Mouse (Mus musculus) hindbrain, embryonic 12.5 days (tissue): ENCODE measurements around the gene Acsl6. TPM values are rescaled to one million over a fixed set of nuclear protein-coding genes. Genes with fewer than 3 reads are reported as not detected.

Experiments
- ATAC-seq: fragments of 200-750 bp; cut with Nextera tagmentation; 2 replicates; pipeline ENCODE4 v1.8.0; 2017; ENCODE audit warnings: moderate TSS enrichment; ENCODE audit not compliant: low FRiP score
- H3K27ac ChIP-seq: fragments of 300-500 bp; sonication (generic); 2 replicates; pipeline ENCODE4 v1.5.1; 2016; ENCODE audit warnings: mild to moderate bottlenecking
- H3K27me3 ChIP-seq: fragments of 300-500 bp; sonication (generic); 2 replicates; pipeline ENCODE4 v1.6.1; 2016; ENCODE audit warnings: mild to moderate bottlenecking
- H3K36me3 ChIP-seq: fragments of 300-500 bp; sonication (generic); 2 replicates; pipeline ENCODE4 v1.6.1; 2016; ENCODE audit warnings: mild to moderate bottlenecking
- H3K4me1 ChIP-seq: fragments of 300-500 bp; sonication (generic); 2 replicates; pipeline ENCODE4 v1.6.1; 2016
- H3K4me2 ChIP-seq: fragments of 300-500 bp; sonication (generic); replicated peaks from 2 replicates; pipeline ENCODE4 v1.6.1; 2016; ENCODE audit warnings: mild to moderate bottlenecking
- H3K4me3 ChIP-seq: fragments of 300-500 bp; sonication (generic); 2 replicates; pipeline ENCODE4 v1.5.1; 2016; ENCODE audit warnings: mild to moderate bottlenecking
- H3K9ac ChIP-seq: fragments of 300-500 bp; sonication (generic); 2 replicates; pipeline ENCODE4 v1.6.1; 2016; ENCODE audit warnings: mild to moderate bottlenecking, moderate library complexity
- H3K9me3 ChIP-seq: fragments of 300-500 bp; sonication (generic); replicated peaks from 2 replicates; pipeline ENCODE4 v1.6.1; 2016; ENCODE audit warnings: mild to moderate bottlenecking
- WGBS: fragments of 180-500 bp; shearing (Covaris S2); methylation state at CpG from one replicate; pipeline ENCODE4 v1.1.7; 2016; 5-methylcytosine and 5-hydroxymethylcytosine counted together
- polyA plus RNA-seq: library from polyadenylated mRNA; unstranded; fragments of >200 nt; fragmentation: Nextera tagmentation; extraction: Ambion mirVana; gene quantifications from 2 replicates; pipeline ENCODE4 v1.2.1, GENCODE M21; 2016

Gene Acsl6
- 23.4 and 30.0 TPM in 2 replicates for polyA plus RNA-seq

DNA sequence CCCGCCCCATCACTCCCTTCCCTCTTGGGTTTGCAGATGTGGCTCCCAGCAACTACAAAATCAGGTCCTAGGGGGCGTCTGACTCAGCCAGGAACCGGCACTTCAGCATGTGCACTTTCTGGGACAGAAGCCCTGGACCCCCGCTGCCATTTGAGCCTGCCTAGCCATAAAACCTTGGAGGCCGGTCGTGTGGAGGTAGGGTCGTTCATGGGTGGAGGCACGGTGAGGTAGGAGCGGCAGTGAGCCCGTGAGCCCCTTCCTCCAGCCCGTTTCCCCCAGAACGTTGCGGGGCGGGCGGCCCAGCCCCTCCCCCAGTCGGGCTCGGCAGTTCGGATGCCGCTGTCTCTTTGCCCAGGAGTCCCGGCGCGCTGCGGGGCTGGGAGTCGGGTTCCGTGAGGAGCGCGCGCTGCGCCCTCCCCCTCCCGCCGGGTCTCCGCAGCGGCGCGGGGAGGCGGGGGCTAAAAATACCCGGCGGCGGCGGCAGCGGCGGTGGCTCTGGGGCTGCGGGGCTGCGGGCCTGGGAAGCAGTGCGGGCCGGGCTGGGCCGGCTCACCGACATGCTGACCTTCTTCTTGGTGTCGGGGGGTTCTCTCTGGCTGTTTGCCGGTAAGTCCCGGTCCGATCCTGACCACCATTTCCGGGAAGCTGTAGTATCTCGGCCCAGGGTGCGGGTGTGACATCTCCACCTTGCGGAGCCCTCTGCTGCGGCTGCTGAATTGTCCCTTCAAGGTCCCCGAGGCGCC, at the start of gene Acsl6:
TSS of gene Acsl6 (plus strand) at position 71 of the 743 bp plus-strand sequence.
- H3K27me3 ChIP-seq = no peaks in the 10 kb centered on the region
- H3K9ac ChIP-seq = peak within 1 kb of the TSS; percentile 81
- H3K4me3 ChIP-seq = peak within 1 kb of the TSS; percentile 70
- peak within 1 kb of the TSS; percentile 89 for H3K27ac ChIP-seq
- peaks cover 19% of the 10 kb centered on the region for H3K4me1 ChIP-seq
- peaks cover 3% of the 10 kb centered on the region; the same call in 1 of the 2 replicates for H3K9me3 ChIP-seq
- ATAC-seq = peak; percentile 78
- H3K4me2 ChIP-seq = peak within 1 kb of the TSS; percentile 73
- H3K36me3 ChIP-seq = no peaks in the 10 kb centered on the region
- under 1% methylated on average over 58 of the region's 59 CpGs for WGBS

DNA sequence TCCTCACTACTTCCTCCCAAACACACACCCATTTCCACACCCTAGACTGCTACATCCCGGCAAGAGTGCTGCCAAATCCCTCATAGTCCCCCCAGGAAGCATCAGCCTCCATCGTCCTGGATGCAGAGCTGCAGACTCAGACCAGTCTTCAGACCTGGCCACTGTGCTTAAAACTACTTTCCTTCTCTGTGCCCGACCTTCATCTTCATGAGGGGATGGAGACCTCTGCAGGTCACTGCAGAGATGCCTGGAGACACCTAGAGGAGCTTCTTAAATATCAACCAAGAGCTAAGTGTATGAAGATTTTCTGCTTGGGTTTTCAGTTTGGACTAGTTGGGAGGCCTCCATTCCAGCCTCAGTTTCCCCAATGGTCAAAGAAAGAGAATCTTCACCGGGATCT, 49.5 kb upstream of the Acsl6 start:
- no peak overlapping the region for H3K4me3 ChIP-seq
- H3K4me2 ChIP-seq = no peak overlapping the region
- no peaks in the 10 kb centered on the region for H3K9me3 ChIP-seq
- no peak overlapping the region for H3K27ac ChIP-seq
- no peaks in the 10 kb centered on the region for H3K4me1 ChIP-seq
- no peaks in the 10 kb centered on the region for H3K36me3 ChIP-seq
- no peaks in the 10 kb centered on the region for H3K27me3 ChIP-seq
- no peak for ATAC-seq
- H3K9ac ChIP-seq = no peak overlapping the region
- WGBS = 59% methylated on average over 4 of the region's 4 CpGs

DNA sequence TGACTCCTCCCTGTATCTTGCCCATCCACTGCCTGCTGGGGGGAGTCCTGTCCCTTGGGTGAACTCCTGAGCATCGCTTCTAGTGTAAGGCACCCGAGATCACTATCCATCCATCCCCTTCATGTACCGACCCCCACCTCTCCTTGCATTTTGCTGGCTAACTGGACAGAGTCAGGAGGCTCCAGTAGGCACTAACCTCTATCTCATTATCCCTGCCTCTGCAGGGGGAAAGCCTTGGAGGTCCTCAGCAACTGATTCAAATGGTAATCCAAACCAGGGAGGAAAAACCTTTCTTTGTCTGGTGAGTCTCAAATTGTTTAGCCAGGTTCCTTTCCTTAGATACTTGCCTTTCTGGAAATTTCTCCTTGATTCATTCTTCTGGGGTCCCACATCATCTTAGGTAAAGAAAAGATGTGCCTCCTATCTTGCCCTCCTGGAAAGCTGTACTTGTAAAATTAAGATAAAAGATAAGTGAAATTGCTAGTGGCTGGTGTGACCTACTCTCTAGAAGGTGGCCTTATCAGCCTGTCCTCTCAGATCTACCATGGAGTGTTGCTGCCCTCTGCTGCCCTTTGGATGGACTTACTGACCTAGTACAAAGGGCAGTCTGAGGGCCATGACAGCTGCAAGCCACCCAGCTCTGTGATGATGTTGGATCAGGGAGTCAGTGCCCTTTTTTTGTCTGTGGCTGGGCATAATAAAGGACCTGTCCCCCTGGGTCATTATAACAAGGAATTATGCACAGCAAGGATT, 46.8 kb upstream of the Acsl6 start:
- Histone ChIP-seq H3K9ac (no peak overlapping the region), H3K36me3 (no peaks in the 10 kb centered on the region), H3K4me2 (no peak overlapping the region), H3K9me3 (no peaks in the 10 kb centered on the region), H3K4me3 (no peak overlapping the region), H3K27me3 (no peaks in the 10 kb centered on the region), H3K4me1 (no peaks in the 10 kb centered on the region), H3K27ac (no peak overlapping the region)
- peak; percentile 83 for ATAC-seq
- 61% methylated on average over 3 of the region's 3 CpGs for WGBS

DNA sequence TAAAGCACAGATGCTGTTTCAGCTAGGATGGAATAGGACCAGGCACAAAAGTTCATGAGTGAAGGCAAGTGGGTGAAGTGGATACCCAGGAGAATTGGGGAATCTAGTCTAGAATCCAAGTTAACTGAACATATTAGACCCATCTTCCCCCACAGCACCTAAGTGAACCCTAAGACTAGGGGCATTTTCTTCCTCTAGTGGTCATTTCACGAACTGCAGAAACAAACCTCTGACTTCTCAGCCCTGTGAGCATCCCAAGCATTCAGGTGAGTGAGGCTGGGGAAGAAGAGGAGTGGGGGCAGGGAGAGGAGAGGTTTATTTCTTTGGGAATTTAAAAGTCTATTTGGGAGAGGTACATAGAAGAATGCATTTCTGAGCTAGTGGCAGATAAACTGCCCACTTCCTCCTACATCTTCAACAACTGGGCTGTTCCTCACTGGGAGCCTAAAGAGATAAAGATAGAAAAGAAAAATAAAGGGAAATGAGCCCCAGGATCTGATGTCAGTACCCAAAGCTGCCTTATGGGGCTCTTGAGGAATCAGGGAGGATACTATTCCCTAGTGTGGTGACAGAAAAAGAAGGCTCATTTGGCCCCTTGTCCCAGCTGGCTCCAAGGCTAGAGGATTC, 40.1 kb upstream of the Acsl6 start:
- H3K4me3 ChIP-seq = no peak overlapping the region
- 16% methylated on average over 1 of the region's 1 CpGs for WGBS
- no peak overlapping the region for H3K4me2 ChIP-seq
- ATAC-seq = no peak
- H3K27ac ChIP-seq = no peak overlapping the region
- H3K36me3 ChIP-seq = no peaks in the 10 kb centered on the region
- no peaks in the 10 kb centered on the region for H3K9me3 ChIP-seq
- H3K4me1 ChIP-seq = no peaks in the 10 kb centered on the region
- no peak overlapping the region for H3K9ac ChIP-seq
- H3K27me3 ChIP-seq = no peaks in the 10 kb centered on the region

DNA sequence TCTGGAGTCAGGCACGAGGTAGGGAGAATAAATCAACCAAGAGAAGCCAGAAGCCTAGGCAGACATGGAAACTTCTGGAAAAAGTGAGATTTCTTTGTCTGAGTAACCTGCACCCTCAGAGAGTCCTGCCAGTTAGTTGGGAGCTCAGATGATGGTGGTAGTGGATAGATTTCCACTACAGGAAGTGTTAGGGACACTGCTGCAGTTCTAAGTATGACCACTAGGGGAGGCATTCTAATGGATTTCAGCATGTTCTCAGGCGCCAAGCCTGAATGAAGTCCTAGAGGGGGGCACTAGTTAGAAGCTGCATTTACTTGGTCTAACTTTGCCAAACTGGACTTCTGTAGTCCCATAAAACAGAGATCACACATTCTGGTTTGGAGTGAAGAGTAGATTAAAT, 39.1 kb upstream of the Acsl6 start:
- Histone ChIP-seq H3K9me3 (no peaks in the 10 kb centered on the region), H3K27me3 (no peaks in the 10 kb centered on the region), H3K9ac (no peak overlapping the region), H3K4me3 (no peak overlapping the region), H3K27ac (no peak overlapping the region), H3K36me3 (no peaks in the 10 kb centered on the region), H3K4me2 (no peak overlapping the region), H3K4me1 (no peaks in the 10 kb centered on the region)
- 58% methylated on average over 2 of the region's 2 CpGs for WGBS
- ATAC-seq = no peak

DNA sequence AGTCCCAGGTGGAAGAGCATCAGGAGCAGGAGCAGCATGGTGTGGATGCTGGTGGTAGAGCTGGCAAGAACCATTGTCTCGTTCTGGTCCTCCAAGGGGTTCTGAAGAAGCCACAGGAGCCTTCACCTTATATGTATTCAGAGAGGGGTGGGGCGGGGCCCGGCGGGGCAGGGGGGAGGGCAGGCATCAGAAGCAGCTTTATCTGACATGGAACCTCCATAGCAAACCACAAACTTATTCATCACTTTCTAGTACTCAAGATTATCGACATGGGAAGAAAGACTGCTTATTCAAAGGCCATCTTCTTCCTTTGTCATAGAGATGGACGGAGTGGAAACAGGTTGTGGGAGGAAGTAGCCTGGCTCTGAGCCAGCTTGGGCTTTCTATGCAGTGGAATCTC, 36.4 kb upstream of the Acsl6 start, which contains the start of gene Il3:
TSS of gene Il3 (minus strand) at position 101 of the 400 bp plus-strand sequence.
- Histone ChIP-seq H3K27ac (no peak within 1 kb of the TSS), H3K36me3 (no peaks in the 10 kb centered on the region), H3K27me3 (no peaks in the 10 kb centered on the region), H3K4me2 (no peak within 1 kb of the TSS), H3K4me1 (no peaks in the 10 kb centered on the region), H3K4me3 (no peak within 1 kb of the TSS), H3K9me3 (no peaks in the 10 kb centered on the region), H3K9ac (no peak within 1 kb of the TSS)
- 80% methylated on average over 6 of the region's 6 CpGs for WGBS
- ATAC-seq = no peak

DNA sequence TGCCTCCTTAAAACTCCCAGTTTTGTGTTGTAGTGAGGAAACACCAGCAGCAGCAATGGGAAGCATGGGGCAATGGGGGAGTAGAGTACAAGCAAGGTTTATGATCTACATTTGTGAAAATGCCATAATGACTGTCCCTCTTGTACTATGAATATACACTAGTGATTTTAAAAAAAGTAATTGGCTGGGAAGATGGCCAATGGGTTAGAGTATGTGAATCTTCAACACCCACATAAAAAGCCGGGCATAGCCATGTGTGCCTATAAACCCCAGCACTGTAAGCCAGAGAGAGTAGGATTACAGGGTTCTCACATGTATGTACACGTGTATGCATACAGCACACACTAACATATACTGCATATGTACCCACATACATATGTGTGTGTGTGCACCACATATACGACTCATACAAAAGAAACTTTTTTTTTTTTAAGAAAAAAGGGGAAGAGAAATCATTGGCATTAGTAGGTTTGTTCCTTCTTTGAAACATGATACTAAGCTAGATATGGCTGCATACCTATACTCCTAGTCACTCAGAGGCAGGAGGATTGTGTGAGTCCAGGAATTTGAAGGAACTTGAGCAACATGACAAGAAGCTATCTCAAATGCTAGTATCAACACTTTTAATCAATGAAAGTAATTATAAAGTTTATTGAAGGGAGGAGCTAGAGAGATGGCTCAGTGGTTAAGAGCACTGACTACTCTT, 34.3 kb upstream of the Acsl6 start:
- no peak overlapping the region for H3K27ac ChIP-seq
- H3K27me3 ChIP-seq = no peaks in the 10 kb centered on the region
- no peak overlapping the region for H3K9ac ChIP-seq
- H3K4me1 ChIP-seq = no peaks in the 10 kb centered on the region
- H3K4me3 ChIP-seq = no peak overlapping the region
- no peaks in the 10 kb centered on the region for H3K36me3 ChIP-seq
- WGBS = 88% methylated on average over 3 of the region's 3 CpGs
- ATAC-seq = no peak
- no peak overlapping the region for H3K4me2 ChIP-seq
- H3K9me3 ChIP-seq = no peaks in the 10 kb centered on the region

DNA sequence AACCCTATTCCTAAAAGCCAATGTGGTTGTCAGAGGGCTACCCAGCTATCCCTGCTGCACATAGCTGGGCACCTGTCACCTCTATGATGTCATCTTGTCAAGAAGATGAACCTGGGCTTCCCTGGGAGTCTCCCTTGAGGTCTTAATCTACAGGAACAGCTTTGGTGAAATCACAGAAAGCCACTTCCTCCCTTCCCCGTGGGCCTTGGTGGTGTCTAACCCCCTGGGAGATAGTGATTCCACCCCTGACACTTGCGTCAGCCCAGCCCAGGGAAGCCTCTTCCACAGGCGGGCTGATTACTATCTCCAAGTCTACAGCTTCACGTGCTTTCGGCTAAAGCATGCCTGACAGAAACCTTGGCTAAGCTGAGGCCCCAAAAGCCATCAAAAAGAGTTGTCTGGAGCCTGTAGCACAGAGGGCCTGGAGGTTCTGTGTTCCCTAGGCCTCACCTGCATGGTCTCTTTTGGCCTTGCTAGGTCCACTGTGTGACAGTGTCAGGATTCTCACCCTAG, 32.1 kb upstream of the Acsl6 start:
- no peak for ATAC-seq
- WGBS = 80% methylated on average over 5 of the region's 5 CpGs

DNA sequence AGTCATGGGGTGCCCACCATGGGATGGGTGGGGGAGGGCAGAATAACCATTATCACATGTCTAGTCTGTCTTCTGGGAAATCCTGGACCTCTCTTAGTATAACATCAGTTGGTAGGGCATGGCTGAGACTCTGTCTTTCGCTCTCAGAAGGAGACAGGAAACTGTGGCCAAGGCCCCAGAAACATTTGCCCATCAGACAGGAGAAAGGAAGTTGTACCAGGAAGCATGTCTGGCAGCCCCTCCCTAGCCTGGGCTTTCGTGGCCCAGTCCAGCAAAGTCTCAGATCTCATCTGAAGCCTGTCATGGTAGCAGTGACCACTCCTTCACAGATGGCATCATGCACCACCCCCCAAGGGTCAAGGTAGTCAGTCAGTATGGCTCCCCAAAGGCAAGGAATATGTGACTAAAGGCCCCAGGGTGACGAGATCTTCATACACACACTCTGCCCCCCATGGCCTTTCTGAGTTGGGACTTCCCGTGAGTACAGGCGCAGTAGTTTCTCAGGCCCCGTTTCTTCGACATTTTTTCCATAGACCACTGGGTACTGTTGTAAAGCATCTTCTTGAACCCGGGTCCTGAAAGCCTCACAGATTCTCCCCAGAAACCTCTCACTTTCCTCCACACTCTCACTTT, 15.7 kb upstream of the Acsl6 start:
- ATAC-seq = no peak
- Histone ChIP-seq H3K9me3 (no peaks in the 10 kb centered on the region), H3K27ac (no peak overlapping the region), H3K36me3 (no peaks in the 10 kb centered on the region), H3K27me3 (no peaks in the 10 kb centered on the region), H3K4me2 (no peak overlapping the region), H3K4me3 (no peak overlapping the region), H3K9ac (no peak overlapping the region), H3K4me1 (no peaks in the 10 kb centered on the region)
- WGBS = 91% methylated on average over 8 of the region's 8 CpGs

More for the DNA sequence above, 32.1 kb upstream of the Acsl6 start:
- H3K27ac ChIP-seq = no peak overlapping the region
- H3K36me3 ChIP-seq = no peaks in the 10 kb centered on the region
- H3K9ac ChIP-seq = no peak overlapping the region
- H3K9me3 ChIP-seq = no peaks in the 10 kb centered on the region
- no peaks in the 10 kb centered on the region for H3K27me3 ChIP-seq
- H3K4me2 ChIP-seq = no peak overlapping the region
- no peaks in the 10 kb centered on the region for H3K4me1 ChIP-seq
- H3K4me3 ChIP-seq = no peak overlapping the region

DNA sequence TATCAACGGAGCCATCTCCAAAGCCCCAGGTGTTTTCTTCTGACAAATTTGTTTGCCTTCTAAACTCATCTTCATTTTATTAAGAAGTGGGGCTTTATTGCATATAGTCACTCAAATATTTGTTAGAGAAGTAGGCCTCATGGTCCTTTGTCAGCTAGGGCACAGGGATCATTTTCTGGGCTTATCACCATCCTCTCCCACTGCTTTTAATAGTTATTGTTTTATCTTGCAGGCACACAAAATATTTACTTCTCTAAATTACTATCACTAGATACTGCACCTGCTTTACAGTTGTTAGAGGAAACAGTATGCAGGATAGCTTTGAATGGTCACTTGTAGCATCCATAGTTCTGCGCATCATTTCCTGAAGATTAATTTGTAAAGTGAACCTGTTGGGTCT, 11.4 kb upstream of the Acsl6 start:
- Histone ChIP-seq H3K9me3 (0 out of 2 replicates have a peak, but pooled peaks cover under 1% of the 10 kb centered on the region), H3K27ac (no peak overlapping the region), H3K9ac (no peak overlapping the region), H3K4me2 (no peak overlapping the region), H3K36me3 (no peaks in the 10 kb centered on the region), H3K4me1 (no peaks in the 10 kb centered on the region), H3K4me3 (no peak overlapping the region), H3K27me3 (no peaks in the 10 kb centered on the region)
- WGBS = 91% methylated on average over 2 of the region's 2 CpGs
- no peak for ATAC-seq

DNA sequence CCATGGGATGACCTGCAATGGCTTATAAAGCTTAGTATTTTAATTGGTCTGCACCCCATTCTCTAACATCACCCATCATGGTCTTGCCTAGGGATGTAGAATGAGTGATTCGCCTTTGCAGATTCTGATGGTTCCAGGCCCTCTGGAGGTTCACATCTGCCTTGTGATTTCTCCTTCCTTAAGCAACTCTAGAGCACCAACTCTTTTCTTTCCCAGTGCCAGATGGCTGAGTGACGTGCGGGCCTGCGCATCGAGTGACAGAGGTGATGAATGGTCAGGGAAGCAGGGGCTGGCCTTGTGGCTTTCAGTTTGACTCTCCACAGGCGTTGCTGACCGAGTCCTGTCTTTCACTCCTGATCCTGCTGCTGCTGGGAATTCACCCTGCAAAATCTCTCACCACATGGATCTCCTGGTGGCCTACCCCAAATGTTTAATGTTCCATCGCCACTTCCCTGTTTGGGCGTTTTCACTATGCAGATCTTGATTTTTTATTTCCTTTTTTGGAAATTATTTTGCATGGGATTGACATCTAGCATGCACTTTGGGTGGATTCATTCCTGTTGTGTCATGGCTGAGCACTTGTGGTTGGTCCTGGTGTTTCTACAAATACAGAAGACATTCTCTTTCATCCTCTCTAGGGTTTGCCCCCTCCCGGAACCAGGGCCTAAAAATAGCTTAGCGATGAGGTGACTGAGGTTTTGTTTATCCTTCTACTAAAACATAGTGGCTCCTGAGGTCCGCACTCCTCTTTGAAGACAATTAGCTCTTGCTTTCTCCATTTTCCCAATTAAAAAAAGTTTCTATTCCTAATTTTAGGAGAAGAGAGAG, 9.4 kb upstream of the Acsl6 start:
- no peak for ATAC-seq
- Histone ChIP-seq H3K4me2 (no peak overlapping the region), H3K27me3 (no peaks in the 10 kb centered on the region), H3K4me3 (no peak overlapping the region), H3K27ac (no peak overlapping the region), H3K4me1 (no peaks in the 10 kb centered on the region), H3K9ac (no peak overlapping the region), H3K9me3 (peaks cover 9% of the 10 kb centered on the region; the same call in 1 of the 2 replicates), H3K36me3 (no peaks in the 10 kb centered on the region)
- WGBS = 63% methylated on average over 12 of the region's 12 CpGs
